10 mouse cellular contexts compared by ENCODE assay signal in genomic region chr17:4947013-4947412, GRCm38 (mm10). TPM values are rescaled to one million over a fixed set of nuclear protein-coding genes. Genes with fewer than 3 reads are reported as not detected.
DNase-seq lines count a peak whose midpoint lies in the region; ATAC-seq and TF ChIP-seq lines count a peak whose summit lies in the region.
"Had no signal": no experiment of that assay in that cellular context is flagged by ENCODE, and none has a peak within 500 bp of the region (broad histone marks: within the 10 kb centered on the region; RNA-seq: fewer than 3 reads in every experiment).

No protein-coding gene starts in this region.

- intact Hi-C loops in heart, adult 2 months (cut with DNase I): no loop called here
- intact Hi-C loops in left cerebral cortex, postnatal 14 days (cut with DNase I): no loop called here

- no peak overlapping the region for H3K4me3 ChIP-seq in heart, embryonic 16.5 days (ENCODE audit: low read length)
- H3K4me3 ChIP-seq in heart, adult 2 months: no peak overlapping the region
- H3K4me3 ChIP-seq in hindbrain, postnatal 0 days (ENCODE audit: low read length): no peak overlapping the region

- H3K27ac ChIP-seq in heart, embryonic 16.5 days (ENCODE audit: low read length): no peak overlapping the region
- no peak overlapping the region for H3K27ac ChIP-seq in heart, adult 2 months
- H3K27ac ChIP-seq in hindbrain, postnatal 0 days: no peak overlapping the region

- no peaks in the 10 kb centered on the region for H3K27me3 ChIP-seq in heart, embryonic 16.5 days (ENCODE audit: control insufficient read depth, insufficient read depth, low read length)
- H3K27me3 ChIP-seq in heart, adult 2 months (ENCODE audit: control insufficient read depth, insufficient read depth, low read length): no peaks in the 10 kb centered on the region
- no peaks in the 10 kb centered on the region for H3K27me3 ChIP-seq in hindbrain, postnatal 0 days (ENCODE audit: insufficient read depth, low read length)
- H3K27me3 ChIP-seq: CH12.LX had no signal

- WGBS in heart, embryonic 16.5 days: 66% methylated on average over 3 of the region's 3 CpGs
- WGBS in heart, adult 2 months: 55% methylated on average over 3 of the region's 3 CpGs
- 45% methylated on average over 3 of the region's 3 CpGs for WGBS in hindbrain, postnatal 0 days
- 27% methylated on average over 3 of the region's 3 CpGs for WGBS in large intestine, adult 2 months

- TF ChIP-seq CTCF in heart, adult 2 months (IDR thresholded peaks at IDR 0.05): no peak
- TF ChIP-seq CTCF in hindbrain, postnatal 0 days (IDR thresholded peaks at IDR 0.05; ENCODE audit: low read depth): no peak

- H3K79me2 ChIP-seq in heart, adult 2 months (replicated peaks; ENCODE audit: control insufficient read depth, insufficient read depth, low read length): no peaks in the 10 kb centered on the region

- no peak for ATAC-seq in heart, embryonic 16.5 days (replicated peaks; ENCODE audit: extremely low read depth, insufficient read depth, low FRiP score)
- no peak for ATAC-seq in hindbrain, postnatal 0 days

- H3K4me1 ChIP-seq in heart, embryonic 16.5 days (ENCODE audit: control insufficient read depth, insufficient read depth, low read length): peaks cover 18% of the 10 kb centered on the region
- no peaks in the 10 kb centered on the region; the same call in 1 of the 2 replicates for H3K4me1 ChIP-seq in heart, adult 2 months (ENCODE audit: control insufficient read depth, insufficient read depth, low read length)
- no peaks in the 10 kb centered on the region for H3K4me1 ChIP-seq in hindbrain, postnatal 0 days (ENCODE audit: insufficient read depth, low read length)

- H3K9ac ChIP-seq in heart, embryonic 16.5 days (ENCODE audit: low read length): no peak overlapping the region
- no peak overlapping the region for H3K9ac ChIP-seq in heart, adult 2 months (ENCODE audit: low read depth, low read length)
- peak overlapping the region; percentile 33 for H3K9ac ChIP-seq in hindbrain, postnatal 0 days (replicated peaks; ENCODE audit: low read length)

- no peaks in the 10 kb centered on the region for H3K9me3 ChIP-seq in heart, embryonic 16.5 days (replicated peaks; ENCODE audit: control insufficient read depth, low read length)
- H3K9me3 ChIP-seq in hindbrain, postnatal 0 days (ENCODE audit: low read length): no peaks in the 10 kb centered on the region

- no peak for DNase-seq in heart, adult 2 months
- peak; percentile 38 for DNase-seq in MN1 (ENCODE audit: low spot score)
- no peak for DNase-seq in hindbrain, postnatal 0 days (ENCODE audit: low spot score)
- DNase-seq in large intestine, adult 2 months (ENCODE audit: low read depth, low spot score): peak; percentile 57
- no peak for DNase-seq in right cerebral cortex, postnatal 36 days (ENCODE audit: low spot score in 2 of 2)
- no peak for DNase-seq in left cerebral cortex, postnatal 14 days (ENCODE audit: low spot score in 2 of 2)
- no peak for DNase-seq in gastrocnemius, postnatal 4 days (ENCODE audit: low spot score in 2 of 2)
- DNase-seq: layer of hippocampus, postnatal 36 days had no signal

- H3K36me3 ChIP-seq in heart, embryonic 16.5 days (ENCODE audit: control insufficient read depth, insufficient read depth): no peaks in the 10 kb centered on the region
- H3K36me3 ChIP-seq in heart, adult 2 months (ENCODE audit: control insufficient read depth, insufficient read depth, low read length): no peaks in the 10 kb centered on the region
- no peaks in the 10 kb centered on the region for H3K36me3 ChIP-seq in hindbrain, postnatal 0 days (ENCODE audit: insufficient read depth, low read length)

- TF ChIP-seq POLR2A in heart, adult 2 months (IDR thresholded peaks at IDR 0.05; ENCODE audit: insufficient read depth, low read depth, low read length): no peak

- no peak for TF ChIP-seq EP300 in heart, adult 2 months (IDR thresholded peaks at IDR 0.05; ENCODE audit: insufficient read depth, low read depth, low read length)

- peak overlapping the region; percentile 61 for H3K4me2 ChIP-seq in heart, embryonic 16.5 days (ENCODE audit: low read depth, low read length)
- no peak overlapping the region for H3K4me2 ChIP-seq in hindbrain, postnatal 0 days (ENCODE audit: low read depth, low read length)

RNA-seq across cellular contexts. Expression of gene Arid1b, which starts 47.1 kb away (rescaled TPM):
- 7.1 TPM in 2 replicates for polyA plus RNA-seq in heart, embryonic 16.5 days (2015; fragmentation: Nextera tagmentation; extraction: Ambion mirVana)
- 10 to 100 TPM; 26.8 to 27.8 TPM for total RNA-seq in heart, adult 2 months (2021)
- polyA plus RNA-seq in heart, adult 2 months (2012; rRNA removed): 11.1 and 11.8 TPM in 2 replicates
- total RNA-seq in hindbrain, postnatal 0 days (2014; rRNA removed): 62.5 and 64.6 TPM in 2 replicates
- polyA plus RNA-seq in hindbrain, postnatal 0 days (2015; fragmentation: Nextera tagmentation; extraction: Ambion mirVana): 10.5 and 10.9 TPM in 2 replicates
- polyA plus RNA-seq in large intestine, adult 2 months (2012; rRNA removed): 9.0 and 16.0 TPM in 2 replicates
- 10 to 100 TPM; 77.7 to 79.6 TPM for total RNA-seq in left cerebral cortex, postnatal 14 days (2021)
- 10 to 100 TPM; 52.9 to 53.0 TPM for total RNA-seq in gastrocnemius, postnatal 4 days (2021)

Comparison
In these comparisons a context has a peak if more than half of its experiments do, and no peak if none do; other contexts are left out.
1. DNase-seq: peak in MN1 (single experiment) and large intestine, adult 2 months (single experiment); none in heart, adult 2 months (0 of 2), hindbrain, postnatal 0 days (single experiment), right cerebral cortex, postnatal 36 days (0 of 2), left cerebral cortex, postnatal 14 days (0 of 2) and gastrocnemius, postnatal 4 days (0 of 2).